Mouse (Mus musculus) brain, embryonic 14.5 days (tissue): ENCODE results near the gene Zrsr2. TPM values are rescaled to one million over a fixed set of nuclear protein-coding genes. Genes with fewer than 3 reads are reported as not detected.
A peak's percentile ranks its signal among the peaks of the same experiment; 100 is the strongest.

ENCODE experiments used
- DNase-seq: peaks from one replicate; pipeline ENCODE4 v3.0.0-alpha.2; 2011; ENCODE audit warnings: low read depth
- CTCF ChIP-seq: fragments of 200-500 bp; IDR thresholded peaks from 2 replicates; pipeline ENCODE4 v1.5.1; 2012; ENCODE audit warnings: inconsistent platforms, mild to moderate bottlenecking, moderate library complexity, borderline replicate concordance; ENCODE audit not compliant: insufficient read depth, insufficient read length; ENCODE audit errors: extremely low read depth
- POLR2A ChIP-seq: fragments of 200-500 bp; IDR thresholded peaks from 2 replicates; pipeline ENCODE4 v1.6.1; 2012; ENCODE audit warnings: mild to moderate bottlenecking, inconsistent platforms, borderline replicate concordance; ENCODE audit not compliant: poor library complexity, insufficient read depth, insufficient read length, severe bottlenecking; ENCODE audit errors: extremely low read depth
- polyA plus RNA-seq: library from polyadenylated mRNA; depleted of rRNA; stranded (reverse); fragments of >200 nt; gene quantifications from 2 replicates; pipeline ENCODE4 v1.2.3, GENCODE M21; 2012; rRNA removed

Zrsr2 gene
- 20.3 and 27.6 TPM in 2 replicates for polyA plus RNA-seq

DNA sequence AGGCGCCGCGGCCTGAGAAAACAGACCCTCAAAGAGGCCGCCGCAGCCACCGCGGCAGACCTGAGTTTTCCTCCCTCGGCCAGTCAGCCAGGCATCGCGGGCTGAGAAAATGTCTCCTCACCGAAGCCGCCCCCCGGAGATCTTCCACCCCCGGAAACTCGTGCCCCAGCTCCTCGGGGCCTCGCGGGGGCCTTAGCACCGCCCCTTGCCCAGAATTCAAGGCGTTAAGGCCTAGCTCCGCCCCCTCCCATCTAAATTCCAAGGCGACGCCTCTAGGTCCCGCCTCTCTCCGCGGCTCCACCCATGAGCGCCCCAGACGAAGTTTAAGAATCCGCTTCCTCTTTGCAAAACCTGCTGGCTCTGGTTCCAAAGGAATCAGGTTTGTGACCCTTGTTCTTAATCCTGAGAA is at the start of gene Zrsr2:
Zrsr2 (minus strand) TSS at position 195 of the 409 bp plus-strand sequence.
- peak; percentile 96 for DNase-seq
- TF ChIP-seq CTCF (no peak), POLR2A (peak; percentile 45; the same call in 1 of the 2 replicates)

DNA sequence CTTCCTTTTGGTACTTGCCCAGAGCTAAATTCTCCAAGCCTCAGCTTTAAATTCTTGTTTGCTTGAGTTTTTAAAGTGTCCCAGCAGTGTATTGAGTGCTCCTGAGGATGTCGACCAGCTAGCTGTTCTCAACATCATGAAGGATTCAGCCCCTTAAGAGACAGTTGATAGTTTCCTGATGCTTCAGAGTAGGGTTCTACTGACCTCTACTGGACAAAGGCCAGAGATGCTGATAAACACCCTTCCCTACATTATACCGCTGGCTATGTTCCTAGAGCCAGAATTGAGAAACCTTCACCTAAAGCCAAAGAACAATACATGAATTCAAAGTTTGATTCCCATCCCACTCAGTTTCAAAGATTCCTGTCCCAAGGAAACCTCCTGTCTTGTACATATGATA is 46.3 kb upstream of the Zrsr2 start:
- peak; percentile 73 for DNase-seq
- TF ChIP-seq CTCF (peak; percentile 54; the same call in 1 of the 2 replicates), POLR2A (no peak)

DNA sequence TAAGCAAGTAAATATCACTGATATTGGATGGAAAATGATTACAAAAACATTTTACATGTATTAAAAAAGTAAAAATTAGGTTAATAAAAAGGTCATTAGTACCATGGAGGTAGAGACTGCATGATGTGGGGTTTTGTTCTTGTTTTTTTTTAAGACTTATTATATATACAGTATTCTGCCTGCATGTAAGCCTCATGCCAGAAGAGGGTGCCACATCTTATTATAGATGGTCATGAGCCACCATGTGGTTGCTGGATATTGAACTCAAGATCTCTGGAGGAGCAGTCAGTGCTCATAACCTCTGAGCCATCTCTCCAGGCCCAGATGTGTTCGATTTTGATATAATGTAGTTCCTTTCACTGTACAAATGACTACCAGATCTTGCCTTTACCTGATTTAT is 41.4 kb upstream of the Zrsr2 start:
- no peak for TF ChIP-seq CTCF
- TF ChIP-seq POLR2A = no peak
- no peak for DNase-seq

DNA sequence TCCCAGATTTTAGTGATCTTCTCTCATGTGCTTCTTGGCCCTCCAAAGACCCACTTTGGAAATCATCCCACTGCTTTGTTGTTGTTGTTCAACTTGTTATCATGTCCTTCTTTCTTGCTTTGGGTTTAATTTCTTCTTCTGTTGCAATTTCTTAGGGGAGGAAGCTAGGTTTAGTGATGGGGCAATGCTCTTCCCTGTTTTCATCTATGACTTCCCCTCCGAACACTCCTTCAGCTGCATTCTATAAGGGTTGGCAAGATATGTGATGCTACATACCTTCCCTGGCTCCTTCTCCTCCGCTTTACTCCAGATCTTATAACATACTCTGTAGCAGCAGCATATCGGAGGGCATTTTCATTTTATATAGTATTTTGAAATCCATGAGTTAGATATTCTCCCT is 38.3 kb upstream of the Zrsr2 start:
- no peak for TF ChIP-seq POLR2A
- no peak for TF ChIP-seq CTCF
- no peak for DNase-seq

DNA sequence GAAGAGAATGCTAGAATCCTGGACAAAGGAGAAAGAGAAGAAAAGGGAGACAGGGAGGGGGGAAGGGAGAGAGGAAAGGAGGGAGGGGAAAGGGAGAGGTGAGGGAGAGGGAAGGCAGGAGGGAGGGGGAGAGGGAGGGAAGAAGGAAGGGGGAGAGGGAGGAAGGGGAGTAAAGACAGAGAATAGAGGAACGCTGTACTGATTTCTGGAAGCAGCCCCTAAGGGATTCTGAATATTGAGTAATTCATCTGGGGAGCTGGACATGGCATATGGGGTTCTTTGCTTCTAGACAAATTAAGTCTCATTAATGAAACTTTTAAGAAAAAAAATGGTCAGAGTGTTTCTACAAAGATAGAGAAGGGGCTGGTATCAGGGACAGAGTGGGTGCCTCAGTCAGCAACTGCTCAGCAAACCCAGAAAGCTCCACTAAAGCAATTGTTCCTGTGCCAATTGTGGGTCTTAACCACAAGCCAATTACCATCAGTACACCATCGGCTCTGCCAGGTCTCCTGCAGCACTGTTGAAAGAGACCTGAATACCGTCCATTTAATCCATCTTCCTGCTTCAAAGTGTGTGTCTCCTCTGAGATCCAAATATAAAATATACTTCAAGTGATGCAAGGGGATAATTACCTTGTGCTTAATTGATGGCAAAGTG is 29.4 kb upstream of the Zrsr2 start:
- peak; percentile 83 for DNase-seq
- TF ChIP-seq POLR2A (no peak), CTCF (no peak)

DNA sequence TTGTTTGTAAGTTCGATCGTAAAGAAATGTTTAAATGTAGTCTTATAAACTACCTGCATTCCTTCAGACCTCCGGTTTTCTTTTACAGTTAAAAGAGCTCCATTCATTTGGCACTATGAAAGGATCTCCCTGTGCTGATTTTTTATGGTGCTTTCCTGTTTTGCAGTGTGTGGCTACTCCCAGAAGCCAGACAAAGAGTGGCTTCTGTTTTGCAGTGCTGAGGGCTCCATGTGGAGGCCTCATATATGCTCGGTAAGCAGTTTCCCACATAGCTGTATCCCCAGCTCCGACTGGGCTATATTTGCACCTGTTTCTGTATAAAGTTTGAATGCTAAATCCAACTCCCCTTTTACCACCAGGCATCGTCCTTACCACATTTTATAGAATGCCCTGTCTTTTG is 23.7 kb upstream of the Zrsr2 start:
- DNase-seq = no peak
- TF ChIP-seq POLR2A (no peak), CTCF (no peak)

DNA sequence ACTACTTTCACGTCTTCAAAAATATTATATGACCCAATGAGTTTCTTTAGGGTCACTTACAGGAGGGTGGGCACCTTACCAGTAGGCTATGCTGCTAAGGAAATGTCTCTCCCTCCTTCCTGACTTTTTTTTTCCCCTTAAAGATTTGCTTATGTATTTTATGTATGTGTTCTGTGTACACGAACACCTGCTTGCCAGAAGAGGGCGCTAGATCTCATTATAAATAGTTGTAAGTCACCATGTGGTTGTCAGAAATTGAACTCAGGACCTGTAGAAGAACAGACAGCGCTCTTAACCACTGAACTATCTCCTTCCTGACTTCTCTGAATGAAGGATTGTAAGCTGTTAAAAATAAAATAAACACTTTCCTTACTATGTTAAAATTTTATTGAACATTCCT is 23.0 kb upstream of the Zrsr2 start:
- no peak for TF ChIP-seq POLR2A
- TF ChIP-seq CTCF = no peak
- DNase-seq = no peak

DNA sequence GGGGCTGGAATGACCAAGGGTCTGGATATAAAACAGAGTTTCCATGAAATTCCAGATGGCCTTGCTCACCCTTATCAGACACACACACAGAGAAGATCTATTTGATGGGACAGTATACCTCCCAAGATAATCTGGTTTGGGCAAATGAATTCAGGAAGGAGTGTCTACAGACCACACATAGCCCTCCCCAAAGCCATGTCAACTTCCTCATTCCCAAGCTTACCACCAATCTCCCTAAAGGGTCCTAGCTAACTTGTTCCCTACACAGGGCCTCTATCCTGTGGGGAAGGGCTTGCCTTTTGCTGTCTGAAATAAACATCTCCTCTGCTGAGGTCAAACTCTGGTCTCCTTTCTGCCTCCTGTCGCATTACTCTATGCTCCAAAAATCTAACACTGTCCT is 22.6 kb upstream of the Zrsr2 start:
- no peak for DNase-seq
- TF ChIP-seq CTCF (no peak), POLR2A (no peak)

DNA sequence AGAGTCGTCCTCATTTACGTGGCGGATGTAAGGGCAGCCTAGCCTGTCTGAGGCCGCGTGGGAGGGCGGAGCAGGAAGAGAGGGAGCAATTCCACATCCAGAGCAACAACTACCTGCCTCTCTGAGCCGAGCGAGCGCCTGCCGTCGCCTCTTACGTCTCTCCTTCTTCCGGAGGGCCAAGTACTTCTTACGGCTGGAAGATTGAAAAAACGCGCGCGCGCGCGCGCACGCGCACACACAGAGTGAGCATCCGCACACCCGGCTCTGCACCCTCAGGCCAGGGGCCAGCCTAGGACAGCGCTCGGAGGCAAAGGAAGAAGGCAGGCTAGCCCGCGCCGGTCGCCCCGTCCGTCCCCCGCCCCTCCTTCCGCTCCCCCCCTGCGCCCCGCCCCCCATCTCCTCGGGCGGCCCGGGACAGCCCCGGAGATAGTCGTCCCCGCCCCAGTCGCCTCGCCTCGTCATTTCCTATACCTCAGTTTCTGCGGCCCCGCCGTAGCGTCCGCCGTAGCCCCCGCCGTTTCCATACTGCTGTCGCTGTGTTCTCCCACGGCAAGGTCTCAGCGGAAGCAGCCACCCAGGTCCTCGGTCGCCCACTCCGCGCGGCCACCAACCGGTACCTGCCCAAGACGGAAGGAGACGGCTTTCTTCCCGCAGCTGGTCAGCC is 526 bp downstream of the Zrsr2 start:
- TF ChIP-seq CTCF = no peak
- no peak for TF ChIP-seq POLR2A
- peak; percentile 84 for DNase-seq

DNA sequence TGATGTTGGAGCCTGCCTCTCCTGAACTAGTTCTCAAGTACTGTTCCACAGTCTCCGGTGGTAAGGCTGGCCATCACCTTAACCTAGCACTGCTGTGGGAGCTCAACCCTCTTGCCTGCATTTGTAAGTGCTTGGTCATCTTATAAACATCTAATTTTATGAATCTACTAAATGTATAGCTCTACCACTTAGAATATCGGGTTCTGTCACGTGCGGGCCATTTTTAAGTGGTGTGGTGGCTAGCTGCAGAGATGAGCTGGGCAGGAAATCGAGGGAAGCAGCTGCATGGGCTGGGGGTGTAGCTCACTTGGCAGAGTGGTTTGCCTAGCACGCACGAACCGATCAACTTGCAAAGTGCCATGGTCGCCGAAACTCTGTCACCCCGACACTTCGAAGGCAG is 1.1 kb downstream of the Zrsr2 start:
- TF ChIP-seq POLR2A (no peak), CTCF (no peak)
- no peak for DNase-seq

DNA sequence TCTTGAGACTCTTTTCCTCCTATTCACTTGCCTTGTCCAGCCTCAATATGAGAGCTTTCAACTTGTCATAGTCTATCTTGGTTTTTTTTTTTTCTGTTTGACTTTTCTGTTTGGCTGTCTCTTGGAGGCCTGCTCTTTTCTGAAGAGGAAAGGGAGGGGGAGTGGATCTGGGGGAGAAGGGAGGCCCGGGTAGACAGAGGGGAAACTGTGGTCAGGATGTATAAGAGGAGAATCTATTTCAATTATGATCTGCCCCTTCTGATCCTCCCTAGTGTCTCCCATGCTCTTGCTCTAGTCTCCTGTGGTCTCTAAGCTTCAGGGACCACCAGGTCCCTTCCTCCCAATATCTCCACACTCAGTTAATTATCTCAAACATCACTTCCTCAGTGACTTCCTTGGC is 6.8 kb downstream of the Zrsr2 start:
- TF ChIP-seq POLR2A (no peak), CTCF (no peak)
- no peak for DNase-seq

DNA sequence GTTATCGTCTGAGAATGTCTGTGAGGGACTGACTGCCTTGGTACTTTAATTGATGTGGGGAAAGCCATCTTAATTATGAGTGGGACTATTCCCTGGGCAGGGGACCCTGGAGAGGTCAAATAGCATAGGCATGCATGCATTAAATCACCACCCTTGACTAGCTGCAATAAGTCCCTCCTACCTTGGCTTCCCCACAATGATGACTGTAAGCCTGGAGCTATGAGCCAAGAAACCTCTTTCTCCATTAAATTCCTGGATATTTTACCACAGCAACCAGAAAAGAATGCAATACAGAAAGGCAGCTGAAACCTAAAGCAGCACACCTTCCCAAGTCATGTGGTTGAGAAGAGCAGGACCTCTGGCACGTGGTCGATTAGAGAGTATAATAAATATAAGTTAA is 14.1 kb downstream of the Zrsr2 start:
- TF ChIP-seq POLR2A = no peak
- no peak for TF ChIP-seq CTCF
- no peak for DNase-seq

DNA sequence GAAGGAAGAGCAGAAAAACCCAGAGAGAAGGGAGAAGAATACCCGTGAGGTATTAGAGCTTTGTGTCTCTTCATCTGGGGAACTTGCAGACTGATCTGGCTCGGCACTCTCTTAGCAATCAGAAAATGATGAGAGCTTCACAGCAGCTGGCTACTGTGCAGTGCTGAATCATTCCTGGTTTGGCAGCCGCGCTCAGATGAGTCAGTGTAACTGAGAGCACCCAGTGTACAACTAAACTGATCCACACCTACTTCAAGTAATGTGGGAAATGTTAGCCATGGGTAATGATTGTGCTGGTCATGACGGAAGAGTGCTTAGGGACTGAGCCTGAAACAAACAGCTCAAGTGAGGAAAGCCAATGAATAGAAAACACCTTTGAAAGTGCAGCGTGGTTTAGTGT is 19.9 kb downstream of the Zrsr2 start:
- DNase-seq = no peak
- no peak for TF ChIP-seq POLR2A
- TF ChIP-seq CTCF = no peak

DNA sequence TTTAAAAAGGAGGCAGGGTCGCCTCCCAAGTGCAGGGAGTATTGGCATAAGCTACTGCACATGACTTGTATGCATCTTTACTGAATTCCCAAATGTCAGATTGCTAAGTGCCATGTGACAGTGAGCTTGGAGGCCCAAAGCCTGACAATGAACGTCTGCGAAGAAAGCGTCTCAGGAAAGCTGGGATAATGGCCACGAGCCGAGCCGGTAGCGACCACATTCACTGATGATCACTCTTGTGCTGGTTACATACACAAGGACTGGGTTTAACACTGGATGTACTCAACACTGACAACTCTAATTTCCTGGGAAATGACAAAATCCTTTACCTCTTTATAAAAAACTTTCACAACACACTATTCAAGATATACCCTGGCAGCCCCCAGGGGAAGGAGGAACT is 23.7 kb downstream of the Zrsr2 start:
- TF ChIP-seq POLR2A = no peak
- no peak for TF ChIP-seq CTCF
- DNase-seq = no peak
